Mouse (Mus musculus) urinary bladder, postnatal 4 days (tissue): ENCODE measurements around the gene Ankrd63.
A peak's percentile ranks its signal among the peaks of the same experiment; 100 is the strongest.
"Not testable (repeated sequence)": the region's sequence is repeated elsewhere in the genome, so short reads cannot be mapped to it uniquely, and the experiment has no call there.

Experiments
- DNase-seq, 2 experiments: peaks; one replicate each; pipeline ENCODE4 v3.0.0; 2021 to 2022; ENCODE audit warnings: low spot score in 2 of 2

Ankrd63 gene

DNA sequence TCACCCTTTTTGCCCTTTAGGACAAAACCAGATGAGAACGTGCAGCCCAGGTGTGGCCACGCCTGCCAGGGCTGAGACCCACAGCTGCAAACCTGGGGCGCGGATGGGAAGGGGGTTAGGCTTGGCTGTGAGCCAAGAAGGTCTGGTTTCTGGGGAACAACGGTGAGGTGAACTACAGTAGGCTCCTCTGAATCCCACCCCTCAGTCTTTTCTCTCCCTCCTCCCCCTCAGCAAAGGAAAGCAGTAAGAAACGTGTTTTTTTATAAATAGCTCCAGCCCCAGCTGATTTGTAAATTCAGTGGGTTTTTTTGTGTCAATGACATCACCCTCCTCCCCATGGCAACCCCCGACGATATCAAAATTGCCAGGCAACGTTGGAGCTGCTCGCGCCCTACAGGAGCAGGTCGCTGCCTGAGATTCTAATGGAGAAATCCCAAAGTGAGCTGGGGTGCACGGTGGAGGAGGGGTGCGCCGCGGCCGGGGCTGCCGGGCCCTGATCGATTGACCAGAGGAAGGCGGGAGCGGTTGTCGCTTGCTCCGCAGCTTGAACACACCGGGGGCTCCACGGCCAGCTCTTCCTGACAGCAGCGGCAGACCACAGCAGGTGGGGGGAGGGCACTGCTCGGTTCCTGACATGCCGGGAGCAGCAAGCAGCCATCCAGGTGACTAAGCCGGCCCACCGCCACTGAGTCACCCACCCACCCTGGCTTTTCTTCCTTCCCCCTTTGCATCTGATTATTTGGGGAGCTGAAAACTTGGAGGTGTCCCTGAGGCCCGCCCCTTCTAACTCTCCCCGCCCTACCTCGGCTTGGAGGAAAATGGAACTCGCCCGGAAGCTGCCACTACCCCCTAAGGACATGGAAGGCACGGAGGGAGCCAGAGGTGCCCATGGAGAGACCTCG lies 40.6 kb downstream of the Ankrd63 start, which contains the start of gene Pak6:
Gene Pak6 (plus strand): TSS at position 402 of the 902 bp plus-strand sequence.
- no peak for DNase-seq

DNA sequence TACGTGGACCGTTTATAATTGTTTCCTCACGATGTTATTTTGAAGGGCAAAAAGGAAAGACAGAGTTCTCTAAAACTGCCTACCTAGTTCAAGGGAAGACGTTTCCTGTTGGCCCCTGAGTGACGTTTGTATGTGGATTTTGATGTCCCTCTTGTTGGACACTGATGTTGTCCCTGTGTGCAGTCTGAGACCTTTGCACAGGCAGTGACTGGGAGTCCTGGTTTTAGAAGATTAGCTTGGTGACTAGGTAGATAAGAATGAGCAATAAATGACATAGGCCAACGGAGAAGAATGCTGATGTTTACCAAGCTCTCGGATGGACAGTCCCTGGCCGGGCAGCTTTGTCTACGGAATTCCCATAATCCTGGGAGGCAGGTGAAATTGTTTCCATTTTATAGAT lies 41.9 kb downstream of the Ankrd63 start:
- DNase-seq, result no peak

DNA sequence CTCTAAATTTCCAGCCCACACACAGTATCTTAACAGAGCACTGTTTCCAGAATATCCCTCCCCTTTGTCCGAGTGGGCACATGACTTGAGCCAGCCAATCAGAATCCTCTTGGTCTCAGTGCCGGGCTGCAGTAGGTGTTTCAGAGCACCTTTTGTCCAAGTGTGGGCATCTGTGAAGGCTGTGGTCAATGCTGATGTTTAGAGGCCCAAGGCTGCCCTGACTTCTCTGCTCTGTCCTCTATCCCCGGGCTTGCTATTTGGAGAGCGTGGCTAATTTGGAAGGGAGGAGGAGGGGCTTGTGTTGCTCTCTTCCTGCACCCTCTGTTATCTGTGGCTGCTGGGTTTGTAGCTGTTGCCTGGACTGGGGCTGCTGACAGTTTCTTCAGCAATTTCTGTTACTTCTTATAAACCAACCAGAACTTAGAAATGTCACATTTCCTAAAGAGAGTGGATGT lies 43.7 kb downstream of the Ankrd63 start:
- DNase-seq, result no peak

DNA sequence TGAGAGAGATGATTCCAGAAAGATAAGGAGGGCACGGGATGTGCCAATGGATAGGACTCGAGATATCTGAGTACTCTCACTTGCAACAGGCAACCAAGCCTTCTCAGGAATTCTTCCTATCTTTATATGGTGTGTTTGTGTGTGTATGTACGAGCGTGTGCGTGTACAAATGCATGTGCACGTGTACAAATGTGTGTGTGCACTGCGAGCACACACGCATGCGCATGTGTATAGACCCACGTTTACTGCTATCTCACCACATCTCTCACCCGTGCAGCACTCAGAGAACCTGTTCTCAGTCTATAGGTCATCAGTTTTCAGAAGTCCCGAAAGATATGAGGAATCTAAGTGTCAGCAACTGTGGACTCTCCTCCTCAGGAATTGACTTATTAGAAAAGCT lies 44.3 kb downstream of the Ankrd63 start:
- no peak for DNase-seq

DNA sequence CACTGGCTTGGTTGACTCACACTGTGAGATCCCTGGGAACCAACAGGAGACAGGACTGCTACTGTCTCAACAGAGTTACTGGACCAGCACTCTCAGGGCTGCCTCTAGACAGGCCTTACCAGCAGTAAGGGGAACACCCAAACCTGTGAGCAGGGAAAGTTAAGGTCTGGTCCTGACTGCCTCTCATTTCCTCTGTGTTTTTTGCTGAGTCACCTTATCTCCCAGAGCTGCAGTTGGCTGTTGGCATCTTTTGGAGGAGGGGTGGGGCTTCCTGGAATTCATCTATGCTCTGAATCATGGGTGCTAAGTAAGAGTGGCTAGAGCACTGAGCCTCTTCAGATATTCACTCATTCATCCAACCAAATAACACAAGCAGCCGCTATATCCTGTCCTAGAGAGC lies 44.7 kb downstream of the Ankrd63 start:
- no peak for DNase-seq

DNA sequence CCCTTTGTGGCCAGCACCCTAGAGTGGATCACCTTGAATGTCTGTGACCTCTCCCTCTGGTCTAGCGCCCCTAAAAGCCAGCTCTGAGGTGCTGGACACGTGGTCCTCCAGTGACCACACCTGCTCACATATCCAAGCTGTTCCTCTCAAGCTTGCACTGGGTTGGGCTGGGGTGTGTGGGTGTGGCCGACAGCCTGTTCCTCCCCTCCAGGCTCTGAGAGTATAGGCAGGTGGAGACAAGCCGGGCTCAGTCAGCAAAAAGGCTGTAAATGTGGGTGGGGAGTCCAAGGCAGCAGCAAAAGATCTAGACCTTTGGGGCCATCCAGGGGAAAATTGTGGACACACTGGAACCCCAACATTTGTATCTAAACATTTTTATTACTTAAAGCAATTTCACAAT lies 45.3 kb downstream of the Ankrd63 start:
- peak; percentile 32 to 63 for DNase-seq

DNA sequence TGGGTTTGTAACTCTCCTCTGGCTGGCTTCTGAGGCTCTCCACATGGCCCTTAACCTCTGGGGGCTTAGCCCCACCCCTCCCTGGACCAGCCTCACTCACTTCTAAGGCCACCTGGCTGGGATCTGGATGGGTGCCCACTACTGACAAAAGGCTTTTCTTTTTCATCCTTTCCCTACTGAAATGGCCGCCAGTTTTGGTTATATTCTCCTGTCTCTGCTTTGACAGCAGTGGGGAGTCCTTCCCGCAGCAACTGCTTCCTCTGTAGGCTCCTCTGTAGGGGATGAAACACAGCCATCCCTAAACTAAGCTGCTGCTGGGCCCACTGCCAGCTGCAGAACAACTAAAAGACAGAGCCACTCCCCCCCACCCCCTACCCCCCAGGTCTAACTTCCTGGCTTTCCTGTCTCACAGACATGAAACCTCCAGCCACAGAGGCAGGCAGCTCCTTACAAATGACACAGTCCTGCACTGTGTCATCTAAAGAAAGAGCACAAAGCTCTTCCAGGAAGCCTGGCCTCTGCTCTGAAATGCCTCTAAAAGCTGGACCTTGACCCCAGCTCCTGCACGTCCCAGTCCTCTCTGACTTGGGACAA lies 47.0 kb downstream of the Ankrd63 start:
- DNase-seq, result no peak

DNA sequence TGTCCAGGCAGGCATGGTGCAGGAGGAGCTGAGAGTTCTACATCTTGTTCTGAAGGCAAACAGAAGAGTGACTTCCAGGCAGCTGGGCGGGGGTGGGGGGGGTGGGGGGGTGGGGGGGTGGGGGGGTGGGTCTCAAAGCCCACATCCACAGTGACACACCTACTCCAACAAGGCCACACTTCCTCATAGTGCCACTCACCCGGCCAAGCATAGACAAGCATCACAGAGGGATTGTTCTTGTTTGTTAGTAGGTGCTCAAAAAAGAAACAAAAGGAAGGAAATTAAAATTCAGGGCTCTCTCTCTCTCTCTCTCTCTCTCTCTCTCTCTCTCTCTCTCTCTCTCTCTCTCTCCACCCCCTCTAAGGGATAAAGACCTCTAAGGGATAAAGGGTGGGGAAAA lies 53.1 kb downstream of the Ankrd63 start:
- DNase-seq, result not testable (repeated sequence)
